Mouse (Mus musculus) midbrain, postnatal 0 days (tissue): ENCODE data around the gene Omt2b. TPM values are rescaled to one million over a fixed set of nuclear protein-coding genes. Genes with fewer than 3 reads are reported as not detected.
"Not testable (repeated sequence)": the region's sequence is repeated elsewhere in the genome, so short reads cannot be mapped to it uniquely, and the experiment has no call there.

Experiments
- ATAC-seq: fragments of 200-750 bp; cut with Nextera tagmentation; 2 replicates; pipeline ENCODE4 v1.8.0; 2017; ENCODE audit warnings: moderate number of reproducible peaks, mild to moderate bottlenecking, moderate TSS enrichment, moderate library complexity; ENCODE audit not compliant: low FRiP score
- DNase-seq: peaks from one replicate; pipeline ENCODE4 v3.0.0-alpha.2; 2015; ENCODE audit warnings: low spot score
- H3K27ac ChIP-seq: fragments of 300-500 bp; sonication (generic); 2 replicates; pipeline ENCODE4 v1.5.1; 2014; ENCODE audit warnings: low read depth, mild to moderate bottlenecking, low read length, mixed read lengths
- H3K27me3 ChIP-seq: fragments of 300-500 bp; sonication (generic); 2 replicates; pipeline ENCODE4 v1.6.1; 2014; ENCODE audit warnings: low read length, control low read depth, mixed read lengths; ENCODE audit not compliant: insufficient read depth
- H3K36me3 ChIP-seq: fragments of 300-500 bp; sonication (generic); 2 replicates; pipeline ENCODE4 v1.6.1; 2014; ENCODE audit warnings: low read length, control low read depth, mixed read lengths; ENCODE audit not compliant: insufficient read depth
- H3K4me1 ChIP-seq: fragments of 300-500 bp; sonication (generic); 2 replicates; pipeline ENCODE4 v1.6.1; 2014; ENCODE audit warnings: mild to moderate bottlenecking, control low read depth, antibody characterized with exemption, low read length, mixed read lengths; ENCODE audit not compliant: insufficient read depth
- H3K4me2 ChIP-seq: fragments of 300-500 bp; sonication (generic); 2 replicates; pipeline ENCODE4 v1.6.1; 2014; ENCODE audit warnings: low read depth, mild to moderate bottlenecking, low read length, mixed read lengths; ENCODE audit not compliant: poor library complexity, severe bottlenecking
- H3K4me3 ChIP-seq: fragments of 300-500 bp; sonication (generic); 2 replicates; pipeline ENCODE4 v1.5.1; 2014; ENCODE audit warnings: low read depth, mild to moderate bottlenecking, low read length, moderate library complexity
- H3K9ac ChIP-seq: fragments of 300-500 bp; sonication (generic); replicated peaks from 2 replicates; pipeline ENCODE4 v1.6.1; 2014; ENCODE audit warnings: mild to moderate bottlenecking, low read length, moderate library complexity, mixed read lengths; ENCODE audit not compliant: poor library complexity, severe bottlenecking
- H3K9me3 ChIP-seq: fragments of 300-500 bp; sonication (generic); 2 replicates; pipeline ENCODE4 v1.6.1; 2016; ENCODE audit warnings: low read length, control low read depth
- CTCF ChIP-seq: IDR thresholded peaks from 2 replicates; pipeline ENCODE4 v1.5.1; 2016; ENCODE audit warnings: antibody characterized with exemption, mild to moderate bottlenecking
- WGBS: fragments of 180-500 bp; shearing (Covaris S2); extraction: QIAGEN DNeasy Blood & Tissue Kit; methylation state at CpG from one replicate; pipeline ENCODE4 v1.1.7; 2014; 5-methylcytosine and 5-hydroxymethylcytosine counted together
- polyA plus RNA-seq: library from polyadenylated mRNA; unstranded; fragments of >200 nt; fragmentation: Nextera tagmentation; extraction: Ambion mirVana; gene quantifications from 2 replicates; pipeline ENCODE4 v1.2.1, GENCODE M21; 2015
- total RNA-seq: library from RNA; depleted of rRNA; stranded (reverse); fragments of >200 nt; gene quantifications from 2 replicates; pipeline ENCODE4 v1.2.3, GENCODE M21; 2014

Gene Omt2b
- total and polyA plus RNA-seq, 2 experiments from 2014 or later, result not detected

- DNase-seq (no peak), ATAC-seq (no peak)
- Histone ChIP-seq H3K4me1 (no peaks in the 10 kb centered on the region), H3K4me3 (no peak overlapping the region), H3K9me3 (no peaks in the 10 kb centered on the region), H3K36me3 (no peaks in the 10 kb centered on the region), H3K4me2 (no peak overlapping the region), H3K27me3 (no peaks in the 10 kb centered on the region), H3K9ac (no peak overlapping the region), H3K27ac (no peak overlapping the region)
- TF ChIP-seq CTCF, result no peak
- 50% methylated on average over 2 of the region's 2 CpGs for WGBS
Measured at GRCm38 (mm10) chr9:78360484-78360872, 33.1 kb downstream of the Omt2b start.

- ATAC-seq, result no peak
- DNase-seq, result no peak
- no peak overlapping the region for H3K4me2 ChIP-seq
- no peak overlapping the region for H3K4me3 ChIP-seq
- H3K27me3 ChIP-seq, result no peaks in the 10 kb centered on the region
- WGBS, result 75% methylated on average over 6 of the region's 6 CpGs
- no peaks in the 10 kb centered on the region for H3K4me1 ChIP-seq
- no peaks in the 10 kb centered on the region for H3K9me3 ChIP-seq
- no peak overlapping the region for H3K27ac ChIP-seq
- no peaks in the 10 kb centered on the region for H3K36me3 ChIP-seq
- TF ChIP-seq CTCF, result no peak
- no peak overlapping the region for H3K9ac ChIP-seq
Measured at GRCm38 (mm10) chr9:78363374-78363773, 36.0 kb downstream of the Omt2b start.

DNA sequence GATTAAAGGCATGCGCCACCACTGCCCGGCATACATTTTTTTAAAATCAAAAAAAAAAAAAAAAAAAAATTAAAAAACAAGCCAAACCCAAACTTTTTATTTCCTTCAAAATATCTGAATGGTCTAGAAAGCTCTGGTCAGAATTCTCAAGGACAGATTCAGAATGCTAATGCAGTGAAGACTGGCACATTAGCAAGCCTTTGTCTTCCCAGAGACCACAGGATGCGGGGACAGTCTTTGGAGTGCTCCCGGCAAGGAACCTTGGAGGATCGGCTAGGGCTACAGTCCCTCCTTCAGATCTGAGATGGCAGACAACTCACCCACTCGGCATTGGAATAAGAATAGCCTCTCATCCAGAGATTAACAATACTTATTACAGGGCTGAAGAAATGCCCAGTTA lies 37.3 kb downstream of the Omt2b start:
- no peaks in the 10 kb centered on the region for H3K27me3 ChIP-seq
- WGBS, result 91% methylated on average over 6 of the region's 6 CpGs
- H3K9me3 ChIP-seq, result no peaks in the 10 kb centered on the region
- H3K36me3 ChIP-seq, result no peaks in the 10 kb centered on the region
- H3K4me3 ChIP-seq, result no peak overlapping the region
- no peak overlapping the region for H3K4me2 ChIP-seq
- no peak overlapping the region for H3K9ac ChIP-seq
- TF ChIP-seq CTCF, result no peak
- no peak for ATAC-seq
- no peak overlapping the region for H3K27ac ChIP-seq
- no peaks in the 10 kb centered on the region for H3K4me1 ChIP-seq
- DNase-seq, result no peak

- Histone ChIP-seq H3K36me3 (no peaks in the 10 kb centered on the region), H3K27me3 (no peaks in the 10 kb centered on the region), H3K27ac (no peak overlapping the region), H3K9me3 (no peaks in the 10 kb centered on the region), H3K9ac (no peak overlapping the region), H3K4me3 (no peak overlapping the region), H3K4me2 (no peak overlapping the region), H3K4me1 (no peaks in the 10 kb centered on the region)
- TF ChIP-seq CTCF, result no peak
- no peak for DNase-seq
- 62% methylated on average over 13 of the region's 13 CpGs for WGBS
- ATAC-seq, result no peak
Measured at GRCm38 (mm10) chr9:78365850-78366544, 38.6 kb downstream of the Omt2b start.

DNA sequence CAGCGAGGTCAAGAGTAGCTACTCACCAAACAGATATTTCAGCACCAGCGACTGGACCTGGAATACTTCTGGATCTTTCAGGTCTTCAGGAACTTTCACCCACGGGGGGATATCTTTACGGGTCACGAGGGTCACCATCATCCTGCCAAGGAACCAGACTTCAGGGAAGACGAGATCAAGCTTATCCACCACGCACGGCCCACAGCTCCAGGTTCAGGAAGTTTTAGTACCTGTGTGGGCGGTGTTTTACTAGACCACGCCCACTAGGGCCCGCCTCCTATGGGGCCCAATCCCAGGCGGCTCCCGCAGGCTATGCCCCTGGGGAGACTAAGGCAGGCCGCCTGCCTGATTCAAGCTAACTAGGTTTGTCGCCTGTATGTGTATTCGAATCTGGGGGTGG lies 40.6 kb downstream of the Omt2b start, which contains the start of gene Dppa5a:
TSS of gene Dppa5a (minus strand) at position 219 of the 400 bp plus-strand sequence.
- not testable (repeated sequence) for ATAC-seq, H3K27me3 ChIP-seq, H3K4me3 ChIP-seq, H3K36me3 ChIP-seq, H3K9ac ChIP-seq, H3K9me3 ChIP-seq, H3K4me1 ChIP-seq, H3K4me2 ChIP-seq, DNase-seq, H3K27ac ChIP-seq
- 94% methylated on average over 16 of the region's 16 CpGs for WGBS

- H3K4me3 ChIP-seq, result no peak overlapping the region
- ATAC-seq (no peak), DNase-seq (no peak)
- no peak overlapping the region for H3K4me2 ChIP-seq
- no peak for TF ChIP-seq CTCF
- WGBS, result 83% methylated on average over 3 of the region's 3 CpGs
- no peak overlapping the region for H3K9ac ChIP-seq
- no peaks in the 10 kb centered on the region for H3K4me1 ChIP-seq
- H3K27ac ChIP-seq, result no peak overlapping the region
- H3K36me3 ChIP-seq, result no peaks in the 10 kb centered on the region
- no peaks in the 10 kb centered on the region for H3K9me3 ChIP-seq
- no peaks in the 10 kb centered on the region for H3K27me3 ChIP-seq
Measured at GRCm38 (mm10) chr9:78368671-78369293, 41.4 kb downstream of the Omt2b start.
